Mouse (Mus musculus): Measurements from ENCODE around the gene Hdgfl3. TPM values are rescaled to one million over a fixed set of nuclear protein-coding genes. Genes with fewer than 3 reads are reported as not detected.
A peak's percentile ranks its signal among the peaks of the same experiment; 100 is the strongest.

Gene Hdgfl3
- 10.0 TPM in 2 replicates for polyA plus RNA-seq (2015; fragmentation: Nextera tagmentation; extraction: Ambion mirVana)

DNA sequence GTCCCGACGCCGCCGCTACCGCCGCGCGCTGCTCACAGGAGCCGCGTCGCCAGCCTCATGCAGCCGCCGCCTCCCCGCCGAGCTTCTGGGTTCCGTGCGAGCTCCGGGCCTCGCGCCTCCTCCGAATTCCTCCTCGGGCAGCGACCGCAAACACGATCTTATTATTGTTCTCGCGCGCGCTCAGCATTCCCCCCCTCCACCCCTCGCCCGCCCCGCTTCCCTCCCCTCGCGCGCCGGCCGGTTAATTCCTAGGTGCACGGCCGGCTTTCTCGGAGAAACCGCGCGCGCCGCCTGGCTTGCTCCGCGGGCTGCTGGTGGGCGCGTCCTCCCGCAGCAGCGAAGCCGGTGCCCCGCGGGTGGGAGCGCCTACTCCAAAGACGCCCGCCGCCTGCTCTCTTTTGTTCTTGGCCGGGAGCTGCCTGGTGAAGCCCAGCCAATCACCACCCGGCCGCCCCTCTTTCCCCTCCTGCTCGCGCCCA lies at the start of gene Hdgfl3:
Hdgfl3 (minus strand) TSS at position 207 of the 479 bp plus-strand sequence.
- H3K4me3 ChIP-seq: peak within 1 kb of the TSS; percentile 84
- no peaks in the 10 kb centered on the region for H3K36me3 ChIP-seq
- WGBS: under 1% methylated on average over 50 of the region's 63 CpGs
- peak within 1 kb of the TSS; percentile 86 for H3K4me2 ChIP-seq
- H3K27me3 ChIP-seq (replicated peaks): peaks cover 19% of the 10 kb centered on the region
- H3K9ac ChIP-seq: peak within 1 kb of the TSS; percentile 94
- ATAC-seq (ENCODE audit: extremely low read depth, insufficient number of reproducible peaks, low FRiP score, low TSS enrichment): peak; percentile 59
- H3K27ac ChIP-seq (replicated peaks): peak within 1 kb of the TSS; percentile 80
- no peaks in the 10 kb centered on the region for H3K9me3 ChIP-seq
- peaks cover 17% of the 10 kb centered on the region for H3K4me1 ChIP-seq

DNA sequence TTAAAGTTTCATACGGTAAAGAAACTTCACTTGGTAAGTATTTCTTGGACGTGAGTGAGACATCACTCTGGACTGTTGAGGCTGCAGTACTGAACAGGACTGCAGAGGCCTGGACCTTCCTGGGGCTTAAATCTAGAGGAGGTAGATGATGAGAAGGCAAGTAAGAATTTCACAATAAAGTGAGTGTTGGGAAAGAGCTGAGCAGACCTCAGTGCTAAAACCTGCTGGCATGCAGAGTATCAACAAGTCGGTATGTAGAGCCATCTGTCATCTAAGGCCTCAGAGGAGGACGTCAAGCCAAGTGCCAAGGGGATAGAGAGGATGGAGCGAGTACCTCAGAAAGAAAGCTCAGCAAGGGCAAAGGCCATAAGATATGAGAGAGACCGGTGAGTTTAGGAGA lies 49.4 kb upstream of the Hdgfl3 start:
- Histone ChIP-seq H3K4me2 (no peak overlapping the region), H3K27ac (replicated peaks) (no peak overlapping the region), H3K9ac (no peak overlapping the region), H3K4me3 (no peak overlapping the region), H3K27me3 (replicated peaks) (peaks cover 17% of the 10 kb centered on the region), H3K36me3 (no peaks in the 10 kb centered on the region), H3K4me1 (no peaks in the 10 kb centered on the region), H3K9me3 (no peaks in the 10 kb centered on the region)
- 62% methylated on average over 6 of the region's 6 CpGs for WGBS
- ATAC-seq (ENCODE audit: extremely low read depth, insufficient number of reproducible peaks, low FRiP score, low TSS enrichment): no peak

- no peaks in the 10 kb centered on the region for H3K9me3 ChIP-seq
- H3K4me1 ChIP-seq: peaks cover 5% of the 10 kb centered on the region; the same call in 1 of the 2 replicates
- peaks cover 16% of the 10 kb centered on the region for H3K27me3 ChIP-seq (replicated peaks)
- H3K4me2 ChIP-seq: no peak overlapping the region
- no peak overlapping the region for H3K27ac ChIP-seq (replicated peaks)
- 68% methylated on average over 8 of the region's 8 CpGs for WGBS
- no peak for ATAC-seq (ENCODE audit: extremely low read depth, insufficient number of reproducible peaks, low FRiP score, low TSS enrichment)
- no peak overlapping the region for H3K9ac ChIP-seq
- H3K36me3 ChIP-seq: no peaks in the 10 kb centered on the region
- no peak overlapping the region for H3K4me3 ChIP-seq
These were observed 44.0 kb upstream of the Hdgfl3 start for GRCm38 (mm10) chr7:81978304-81978703.

DNA sequence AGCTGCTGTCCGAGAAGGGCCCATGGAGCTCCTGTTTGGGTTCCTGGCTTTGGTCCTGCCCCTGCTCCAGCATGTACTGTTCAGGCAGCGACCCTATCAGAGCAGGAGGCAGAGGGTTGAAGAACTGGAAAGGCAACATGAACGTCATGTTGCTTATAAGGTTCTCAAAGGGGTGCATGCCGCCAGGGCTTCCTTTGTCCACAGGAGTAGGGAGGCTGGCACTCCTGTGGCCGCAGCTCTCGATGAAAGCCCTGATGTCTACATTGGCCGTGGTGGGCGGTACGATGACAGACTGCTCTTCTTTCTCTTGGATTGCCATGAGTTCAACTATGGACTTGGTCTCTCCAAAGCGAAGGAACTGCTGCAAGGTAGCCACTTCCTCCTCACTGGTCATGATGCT lies 40.3 kb upstream of the Hdgfl3 start:
- WGBS: 83% methylated on average over 10 of the region's 10 CpGs
- Histone ChIP-seq H3K4me1 (peaks cover 5% of the 10 kb centered on the region; the same call in 1 of the 2 replicates), H3K27me3 (replicated peaks) (peaks cover 25% of the 10 kb centered on the region), H3K9ac (no peak overlapping the region), H3K4me3 (no peak overlapping the region), H3K9me3 (no peaks in the 10 kb centered on the region), H3K4me2 (no peak overlapping the region), H3K27ac (replicated peaks) (no peak overlapping the region), H3K36me3 (no peaks in the 10 kb centered on the region)
- no peak for ATAC-seq (ENCODE audit: extremely low read depth, insufficient number of reproducible peaks, low FRiP score, low TSS enrichment)

DNA sequence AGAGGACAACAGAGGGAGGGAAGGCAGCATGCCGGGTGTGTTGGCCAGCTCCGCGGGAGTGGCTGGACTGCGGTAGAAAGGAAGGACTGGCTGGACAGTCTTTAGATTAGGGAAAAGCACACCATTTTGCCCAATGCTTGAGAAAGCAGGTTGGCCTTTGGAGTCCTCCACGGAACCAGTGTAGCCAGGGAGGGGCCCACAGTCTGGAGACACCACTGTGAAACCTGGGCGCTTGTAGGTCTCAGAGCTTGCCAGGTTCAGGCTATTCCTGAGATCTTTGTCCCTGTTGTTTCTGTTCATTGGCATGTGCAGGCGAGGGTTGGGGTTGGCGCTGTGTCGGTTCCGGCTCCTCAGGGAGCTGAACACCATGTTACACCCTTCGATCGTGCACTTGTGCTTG lies 39.7 kb upstream of the Hdgfl3 start:
- H3K9me3 ChIP-seq: no peaks in the 10 kb centered on the region
- peaks cover 5% of the 10 kb centered on the region; the same call in 1 of the 2 replicates for H3K4me1 ChIP-seq
- H3K4me2 ChIP-seq: no peak overlapping the region
- no peak overlapping the region for H3K27ac ChIP-seq (replicated peaks)
- no peak overlapping the region for H3K4me3 ChIP-seq
- no peaks in the 10 kb centered on the region for H3K36me3 ChIP-seq
- H3K9ac ChIP-seq: no peak overlapping the region
- ATAC-seq (ENCODE audit: extremely low read depth, insufficient number of reproducible peaks, low FRiP score, low TSS enrichment): no peak
- peaks cover 25% of the 10 kb centered on the region for H3K27me3 ChIP-seq (replicated peaks)
- WGBS: 85% methylated on average over 12 of the region's 12 CpGs

DNA sequence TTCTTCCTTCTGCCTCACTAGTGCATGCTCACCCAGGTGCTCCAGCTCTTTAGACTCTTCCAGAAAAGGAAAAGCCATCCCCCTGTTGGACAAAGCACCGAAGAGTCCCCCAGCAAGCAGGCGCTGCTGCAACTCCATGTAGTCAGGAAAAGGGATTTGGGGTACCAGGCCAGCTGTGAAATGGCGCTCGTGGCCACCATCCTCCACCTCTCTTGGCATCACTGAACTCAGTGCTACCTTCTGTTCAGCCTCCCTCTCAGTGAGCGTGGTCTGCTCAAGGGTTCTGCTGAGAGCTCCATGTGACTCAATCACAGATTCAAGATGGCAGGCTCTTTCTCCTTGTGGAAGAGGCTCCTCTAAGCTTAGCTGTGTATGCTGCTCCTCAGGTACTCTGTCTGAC lies 39.1 kb upstream of the Hdgfl3 start:
- Histone ChIP-seq H3K36me3 (no peaks in the 10 kb centered on the region), H3K9me3 (no peaks in the 10 kb centered on the region), H3K4me3 (no peak overlapping the region), H3K27ac (replicated peaks) (no peak overlapping the region), H3K9ac (no peak overlapping the region), H3K27me3 (replicated peaks) (peaks cover 25% of the 10 kb centered on the region), H3K4me2 (no peak overlapping the region), H3K4me1 (peaks cover 5% of the 10 kb centered on the region; the same call in 1 of the 2 replicates)
- 92% methylated on average over 5 of the region's 5 CpGs for WGBS
- no peak for ATAC-seq (ENCODE audit: extremely low read depth, insufficient number of reproducible peaks, low FRiP score, low TSS enrichment)

DNA sequence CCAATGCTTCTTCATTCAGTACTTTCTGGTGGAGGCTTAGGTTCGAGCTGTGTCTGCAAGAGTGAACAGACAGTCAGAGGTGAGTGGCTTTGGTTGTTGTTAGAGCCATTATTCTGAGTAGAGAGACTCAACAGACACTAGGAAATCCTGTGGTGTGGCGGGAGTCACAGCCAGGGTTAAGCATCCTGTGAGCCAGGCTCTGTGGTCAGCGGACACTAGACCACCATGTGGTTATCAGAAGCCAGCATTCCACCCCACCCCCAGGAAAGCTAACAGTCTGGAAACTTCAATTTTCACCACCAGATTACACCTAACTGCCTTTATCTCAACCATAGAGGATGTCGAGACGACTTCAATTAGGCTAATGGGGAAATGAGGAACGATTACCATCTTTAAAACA lies 34.7 kb upstream of the Hdgfl3 start:
- H3K9me3 ChIP-seq: no peaks in the 10 kb centered on the region
- H3K9ac ChIP-seq: no peak overlapping the region
- H3K4me2 ChIP-seq: no peak overlapping the region
- H3K36me3 ChIP-seq: no peaks in the 10 kb centered on the region
- H3K27me3 ChIP-seq (replicated peaks): peaks cover 13% of the 10 kb centered on the region; the same call in 1 of the 2 replicates
- no peak overlapping the region for H3K4me3 ChIP-seq
- WGBS: 37% methylated on average over 6 of the region's 6 CpGs
- no peak for ATAC-seq (ENCODE audit: extremely low read depth, insufficient number of reproducible peaks, low FRiP score, low TSS enrichment)
- H3K27ac ChIP-seq (replicated peaks): no peak overlapping the region
- H3K4me1 ChIP-seq: no peaks in the 10 kb centered on the region

- Histone ChIP-seq H3K4me2 (no peak overlapping the region), H3K27me3 (replicated peaks) (peaks cover 10% of the 10 kb centered on the region; the same call in 1 of the 2 replicates), H3K9me3 (no peaks in the 10 kb centered on the region), H3K4me3 (no peak overlapping the region), H3K27ac (replicated peaks) (no peak overlapping the region), H3K36me3 (no peaks in the 10 kb centered on the region), H3K9ac (no peak overlapping the region), H3K4me1 (no peaks in the 10 kb centered on the region)
- 75% methylated on average over 4 of the region's 4 CpGs for WGBS
- ATAC-seq (ENCODE audit: extremely low read depth, insufficient number of reproducible peaks, low FRiP score, low TSS enrichment): no peak
These were observed 34.2 kb upstream of the Hdgfl3 start for GRCm38 (mm10) chr7:81968451-81968850.

DNA sequence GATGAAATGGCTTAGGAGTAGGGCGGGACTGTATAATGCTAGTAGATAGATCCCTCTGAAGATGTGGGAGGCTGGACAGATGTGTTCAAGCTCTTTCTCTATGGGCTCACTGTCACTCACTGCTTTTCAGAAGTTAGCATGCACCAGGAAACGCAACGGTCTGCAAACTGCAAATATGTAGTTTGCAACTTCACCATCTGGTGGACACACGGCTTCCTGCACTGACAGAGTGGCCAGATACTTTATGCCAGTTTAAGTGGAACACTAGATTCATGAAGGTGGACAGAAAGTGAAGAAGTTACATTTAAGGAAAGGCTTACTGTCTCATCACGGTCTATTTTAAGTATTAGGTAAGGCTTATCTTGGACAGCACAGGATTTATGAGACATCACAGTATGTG lies 31.9 kb upstream of the Hdgfl3 start:
- H3K4me2 ChIP-seq: no peak overlapping the region
- no peak overlapping the region for H3K27ac ChIP-seq (replicated peaks)
- no peak overlapping the region for H3K9ac ChIP-seq
- ATAC-seq (ENCODE audit: extremely low read depth, insufficient number of reproducible peaks, low FRiP score, low TSS enrichment): no peak
- WGBS: 76% methylated on average over 5 of the region's 5 CpGs
- no peaks in the 10 kb centered on the region for H3K36me3 ChIP-seq
- H3K4me3 ChIP-seq: no peak overlapping the region
- H3K4me1 ChIP-seq: no peaks in the 10 kb centered on the region
- H3K9me3 ChIP-seq: no peaks in the 10 kb centered on the region
- no peaks in the 10 kb centered on the region for H3K27me3 ChIP-seq (replicated peaks)

DNA sequence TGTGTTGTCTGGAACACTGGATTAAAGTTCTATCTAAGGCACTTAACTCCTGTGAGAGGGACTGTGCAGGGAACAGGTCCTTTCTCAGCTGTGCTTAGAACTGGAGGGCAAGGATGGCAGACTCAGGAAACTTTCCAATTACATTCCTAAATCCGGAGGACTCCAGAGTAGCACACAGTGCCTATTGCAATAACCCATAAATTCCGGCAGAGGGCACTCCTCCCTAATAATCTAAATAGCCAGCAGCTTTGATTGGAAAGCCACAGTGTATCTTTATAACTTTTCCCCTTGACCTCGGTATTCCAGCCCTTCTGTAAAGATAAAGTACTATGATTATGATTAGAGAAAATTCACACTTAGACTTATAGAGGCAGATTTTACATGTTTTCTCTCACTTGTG lies 25.4 kb upstream of the Hdgfl3 start:
- ATAC-seq (ENCODE audit: extremely low read depth, insufficient number of reproducible peaks, low FRiP score, low TSS enrichment): no peak
- WGBS: 6% methylated on average over 3 of the region's 3 CpGs
- Histone ChIP-seq H3K27me3 (replicated peaks) (peaks cover 23% of the 10 kb centered on the region), H3K9me3 (no peaks in the 10 kb centered on the region), H3K4me2 (no peak overlapping the region), H3K27ac (replicated peaks) (no peak overlapping the region), H3K4me1 (no peaks in the 10 kb centered on the region), H3K9ac (no peak overlapping the region), H3K4me3 (no peak overlapping the region), H3K36me3 (no peaks in the 10 kb centered on the region)

GRCm38 (mm10) chr7:81954208-81954846 lies 20.1 kb upstream of the Hdgfl3 start:
- peaks cover 23% of the 10 kb centered on the region for H3K27me3 ChIP-seq (replicated peaks)
- no peaks in the 10 kb centered on the region for H3K4me1 ChIP-seq
- no peak overlapping the region for H3K9ac ChIP-seq
- no peak for ATAC-seq (ENCODE audit: extremely low read depth, insufficient number of reproducible peaks, low FRiP score, low TSS enrichment)
- H3K27ac ChIP-seq (replicated peaks): no peak overlapping the region
- no peak overlapping the region for H3K4me3 ChIP-seq
- H3K36me3 ChIP-seq: no peaks in the 10 kb centered on the region
- H3K9me3 ChIP-seq: no peaks in the 10 kb centered on the region
- no peak overlapping the region for H3K4me2 ChIP-seq

- WGBS: 81% methylated on average over 2 of the region's 2 CpGs
- H3K27me3 ChIP-seq (replicated peaks): peaks cover 1% of the 10 kb centered on the region; the same call in 1 of the 2 replicates
- no peaks in the 10 kb centered on the region for H3K36me3 ChIP-seq
- no peak overlapping the region for H3K9ac ChIP-seq
- no peak overlapping the region for H3K4me3 ChIP-seq
- H3K4me1 ChIP-seq: no peaks in the 10 kb centered on the region
- ATAC-seq (ENCODE audit: extremely low read depth, insufficient number of reproducible peaks, low FRiP score, low TSS enrichment): no peak
- no peaks in the 10 kb centered on the region for H3K9me3 ChIP-seq
- no peak overlapping the region for H3K27ac ChIP-seq (replicated peaks)
- no peak overlapping the region for H3K4me2 ChIP-seq
These were observed 16.2 kb upstream of the Hdgfl3 start for GRCm38 (mm10) chr7:81950499-81950898.

Data from heart, embryonic 13.5 days (tissue).